Mouse (Mus musculus) MEL (cell line): ENCODE results near the gene Ubash3b. TPM values are rescaled to one million over a fixed set of nuclear protein-coding genes. Genes with fewer than 3 reads are reported as not detected.

ENCODE experiments used
- DNase-seq: peaks from one replicate; pipeline ENCODE4 v3.0.0; 2011; ENCODE audit warnings: low read depth, low spot score
- H3K27ac ChIP-seq: 2 replicates; pipeline ENCODE4 v1.5.1; 2012; ENCODE audit warnings: low read depth, mild to moderate bottlenecking, control low read depth, low read length, moderate library complexity; ENCODE audit not compliant: control insufficient read depth
- H3K27me3 ChIP-seq, 2 experiments: fragments of 150-350 bp in 1 of 2; sonication (generic) in 1 of 2; 2 replicates each; pipeline ENCODE4 v1.6.1; 2012; ENCODE audit warnings: low read length in 2 of 2, mild to moderate bottlenecking in 2 of 2, improper control_type of control experiment in 1 of 2, moderate library complexity in 1 of 2; ENCODE audit not compliant: insufficient read depth in 2 of 2, control insufficient read depth in 1 of 2
- H3K36me3 ChIP-seq, 2 experiments: 2 replicates each; pipeline ENCODE4 v1.6.1; 2012 to 2014; ENCODE audit warnings: low read length in 2 of 2, improper control_type of control experiment in 1 of 2, inconsistent platforms in 1 of 2, mild to moderate bottlenecking in 1 of 2; ENCODE audit not compliant: insufficient read depth in 2 of 2, control insufficient read depth in 1 of 2
- H3K4me1 ChIP-seq, 2 experiments: fragments of 150-350 bp in 1 of 2; sonication (generic) in 1 of 2; 2 replicates each; pipeline ENCODE4 v1.6.1; 2012; ENCODE audit warnings: low read length in 2 of 2, improper control_type of control experiment in 1 of 2, mild to moderate bottlenecking in 1 of 2; ENCODE audit not compliant: insufficient read depth in 2 of 2, control insufficient read depth in 1 of 2
- H3K4me3 ChIP-seq, 2 experiments: fragments of 150-350 bp in 1 of 2; sonication (generic) in 1 of 2; 2 replicates each; pipeline ENCODE4 v1.5.1; 2012; ENCODE audit warnings: low read depth in 2 of 2, low read length in 2 of 2, mild to moderate bottlenecking in 2 of 2, moderate library complexity in 2 of 2, control low read depth in 1 of 2, improper control_type of control experiment in 1 of 2; ENCODE audit not compliant: control insufficient read depth in 1 of 2, insufficient read depth in 1 of 2
- H3K79me2 ChIP-seq: 2 replicates; pipeline ENCODE4 v1.6.1; 2012; ENCODE audit warnings: mild to moderate bottlenecking, low read length, moderate library complexity; ENCODE audit not compliant: control insufficient read depth, poor library complexity, insufficient read depth
- H3K9ac ChIP-seq: 2 replicates; pipeline ENCODE4 v1.6.1; 2012; ENCODE audit warnings: low read depth, mild to moderate bottlenecking, control low read depth, low read length, moderate library complexity; ENCODE audit not compliant: control insufficient read depth, poor library complexity, severe bottlenecking
- H3K9me3 ChIP-seq: fragments of 150-350 bp; sonication (generic); replicated peaks from 2 replicates; pipeline ENCODE4 v1.6.1; 2012; ENCODE audit warnings: mild to moderate bottlenecking, low read length, improper control_type of control experiment, moderate library complexity; ENCODE audit not compliant: insufficient read depth
- BHLHE40 ChIP-seq: IDR thresholded peaks from 2 replicates; pipeline ENCODE4 v1.6.1; 2012; ENCODE audit warnings: low read depth, mild to moderate bottlenecking, inconsistent platforms, low read length, improper control_type of control experiment, borderline replicate concordance
- CHD2 ChIP-seq: IDR thresholded peaks from 2 replicates; pipeline ENCODE4 v1.6.1; 2011; ENCODE audit warnings: low read length, improper control_type of control experiment
- GABPA ChIP-seq: IDR thresholded peaks from 2 replicates; pipeline ENCODE4 v1.6.1; 2012; ENCODE audit warnings: low read depth, mild to moderate bottlenecking, inconsistent platforms, low read length, improper control_type of control experiment, moderate library complexity
- HCFC1 ChIP-seq: IDR thresholded peaks from 2 replicates; pipeline ENCODE4 v1.6.1; 2012; ENCODE audit warnings: low read depth, mild to moderate bottlenecking, inconsistent platforms, low read length, improper control_type of control experiment, moderate library complexity
- KAT2A ChIP-seq: conservative IDR thresholded peaks from 2 replicates; pipeline ENCODE4 v1.6.1; 2012; ENCODE audit warnings: low read depth, low read length, improper control_type of control experiment, inconsistent platforms
- MAX ChIP-seq: IDR thresholded peaks from 2 replicates; pipeline ENCODE4 v1.6.1; 2011; ENCODE audit warnings: low read length, improper control_type of control experiment
- MAZ ChIP-seq: IDR thresholded peaks from 2 replicates; pipeline ENCODE4 v1.6.1; 2012; ENCODE audit warnings: low read depth, mild to moderate bottlenecking, inconsistent platforms, low read length, improper control_type of control experiment
- MEF2A ChIP-seq: IDR thresholded peaks from 2 replicates; pipeline ENCODE4 v1.6.1; 2014; ENCODE audit warnings: low read depth, mild to moderate bottlenecking, inconsistent platforms, low read length, improper control_type of control experiment; ENCODE audit not compliant: poor library complexity, insufficient replicate concordance, severe bottlenecking; ENCODE audit errors: extremely low read depth
- NRF1 ChIP-seq: IDR thresholded peaks from 2 replicates; pipeline ENCODE4 v1.6.1; 2014; ENCODE audit warnings: low read depth, mild to moderate bottlenecking, inconsistent platforms, low read length, improper control_type of control experiment, moderate library complexity; ENCODE audit not compliant: poor library complexity, insufficient read depth, severe bottlenecking
- TBP ChIP-seq: IDR thresholded peaks from 2 replicates; pipeline ENCODE4 v1.8.0; 2011; ENCODE audit warnings: low read depth, low read length, improper control_type of control experiment
- TCF12 ChIP-seq: IDR thresholded peaks from 2 replicates; pipeline ENCODE4 v1.6.1; 2014; ENCODE audit warnings: low read depth, mild to moderate bottlenecking, inconsistent platforms, low read length, improper control_type of control experiment, moderate library complexity
- ZKSCAN1 ChIP-seq: IDR thresholded peaks from 2 replicates; pipeline ENCODE4 v1.6.1; 2012; ENCODE audit warnings: low read depth, mild to moderate bottlenecking, inconsistent platforms, low read length, improper control_type of control experiment, moderate library complexity
- ZMIZ1 ChIP-seq: IDR thresholded peaks from 2 replicates; pipeline ENCODE4 v1.6.1; 2012; ENCODE audit warnings: low read depth, mild to moderate bottlenecking, inconsistent platforms, low read length, improper control_type of control experiment, moderate library complexity
- ZNF384 ChIP-seq: IDR thresholded peaks from 2 replicates; pipeline ENCODE4 v1.6.1; 2012; ENCODE audit warnings: low read depth, mild to moderate bottlenecking, inconsistent platforms, low read length, improper control_type of control experiment
- polyA plus RNA-seq, 2 experiments: library from polyadenylated mRNA; stranded (reverse) in 1 of 2; unstranded in 1 of 2; fragments of >175 nt in 1 of 2; fragments of >200 nt in 1 of 2; gene quantifications; 2 replicates each; pipeline versions ENCODE4 v1.2.1 to v1.2.4; 2012; ENCODE audit warnings: low replicate concordance in 2 of 2, low read depth in 1 of 2; ENCODE audit not compliant: insufficient read length in 2 of 2, insufficient read depth in 1 of 2, missing spikeins in 1 of 2
- total RNA-seq: library from RNA; depleted of rRNA; stranded (reverse); fragments of 300-350 nt; gene quantifications from 2 replicates; pipeline ENCODE4 v1.2.3, GENCODE M21; 2012

Ubash3b gene
- total and polyA plus RNA-seq, 3 experiments: 5.4 to 11.3 TPM; not detected in 1

DNA sequence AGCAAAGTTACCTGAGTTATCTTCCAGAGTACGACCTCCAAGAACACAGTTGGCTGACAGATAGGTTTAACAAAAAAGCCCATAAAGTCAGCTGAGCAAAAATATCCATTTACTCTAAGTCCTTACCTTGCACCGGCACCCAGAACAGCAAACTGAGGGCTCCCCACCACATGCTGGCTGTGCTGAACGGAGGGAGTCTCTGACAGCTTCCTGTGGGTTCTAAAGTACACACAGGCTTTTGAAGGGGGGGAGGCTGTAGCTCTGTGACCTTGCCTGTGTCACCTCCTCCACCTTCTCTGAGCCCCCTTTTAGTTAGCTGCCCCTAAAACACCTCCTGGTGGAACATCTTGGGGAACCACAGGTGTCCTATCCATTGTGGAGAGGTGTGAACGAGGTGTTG, 157.1 kb downstream of the Ubash3b start, which contains the start of gene Crtam:
Gene Crtam (minus strand): TSS at position 214 of the 400 bp plus-strand sequence.
- H3K9me3 ChIP-seq: no peaks in the 10 kb centered on the region
- TF ChIP-seq MAX (no peak), TCF12 (no peak), MEF2A (no peak), BHLHE40 (no peak), ZKSCAN1 (no peak), KAT2A (no peak), TBP (no peak), MAZ (no peak), CHD2 (no peak), GABPA (no peak), ZMIZ1 (no peak), NRF1 (no peak)
- H3K27ac ChIP-seq: no peak within 1 kb of the TSS
- H3K9ac ChIP-seq: no peak within 1 kb of the TSS
- H3K79me2 ChIP-seq: no peaks in the 10 kb centered on the region
- H3K4me3 ChIP-seq: no peak within 1 kb of the TSS
- H3K36me3 ChIP-seq: no peaks in the 10 kb centered on the region
- no peaks in the 10 kb centered on the region for H3K4me1 ChIP-seq
- H3K27me3 ChIP-seq: no peaks in the 10 kb centered on the region; a peak in 1 of 4 replicates
- DNase-seq: no peak

DNA sequence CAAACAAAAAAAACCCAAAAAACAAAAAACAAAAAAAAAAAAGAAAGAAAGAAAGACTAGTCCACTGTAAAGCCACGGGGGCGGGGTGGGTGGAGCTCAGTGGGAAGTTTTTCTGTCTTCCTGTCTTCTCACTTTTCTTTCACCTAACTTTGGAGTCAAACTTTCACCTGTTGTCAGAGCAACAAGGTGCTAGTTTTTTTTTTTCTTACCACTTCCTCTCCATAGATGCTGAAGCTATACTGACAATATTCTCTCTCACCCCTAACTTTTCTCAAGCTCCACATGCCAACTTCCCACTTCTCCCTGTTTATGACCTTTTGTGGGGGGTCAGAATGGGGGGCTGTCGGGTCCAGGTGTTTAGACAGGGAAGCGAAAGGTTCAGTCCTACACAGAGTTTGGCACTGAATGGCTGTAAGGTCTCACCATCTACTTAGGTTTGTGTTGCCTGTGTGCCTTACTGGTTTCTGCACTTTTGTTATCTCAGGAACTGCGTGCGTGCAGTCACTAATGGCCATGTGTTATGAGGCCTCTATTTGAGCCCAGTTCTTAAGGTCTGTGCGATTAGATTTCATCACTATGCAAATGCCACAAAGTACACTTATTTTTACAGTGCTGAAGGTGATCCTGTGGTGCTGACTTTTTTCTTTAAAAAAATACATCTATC, 164.2 kb downstream of the Ubash3b start:
- H3K4me1 ChIP-seq: peaks cover 0 to 17% of the 10 kb centered on the region in 2 experiments; a peak in 3 of 4 replicates
- no peaks in the 10 kb centered on the region for H3K27me3 ChIP-seq
- H3K4me3 ChIP-seq: no peak overlapping the region
- H3K9me3 ChIP-seq: no peaks in the 10 kb centered on the region
- H3K79me2 ChIP-seq: no peaks in the 10 kb centered on the region
- H3K36me3 ChIP-seq: peaks cover 0 to 6% of the 10 kb centered on the region in 2 experiments; a peak in 1 of 4 replicates
- no peak overlapping the region for H3K27ac ChIP-seq
- H3K9ac ChIP-seq: no peak overlapping the region
- TF ChIP-seq HCFC1 (no peak), ZNF384 (peak; percentile 77)
- TF ChIP-seq, all 39 proteins: peak for 1
- peak; percentile 35 for DNase-seq
